Mouse (Mus musculus) naive thymus-derived CD4-positive, alpha-beta T cell, adult 2 months (primary cell): ENCODE results near the gene Slc38a9.

Experiments
- DNase-seq: peaks from one replicate; pipeline ENCODE4 v3.0.0-alpha.2; 2011; ENCODE audit warnings: low read depth

Slc38a9 gene

GRCm38 (mm10) chr13:112745936-112746694 is 85.6 kb downstream of the Slc38a9 start:
- DNase-seq: no peak

GRCm38 (mm10) chr13:112746695-112747055 is 86.1 kb downstream of the Slc38a9 start:
- no peak for DNase-seq

- no peak for DNase-seq
Measured at GRCm38 (mm10) chr13:112747808-112748430, 87.4 kb downstream of the Slc38a9 start.

DNA sequence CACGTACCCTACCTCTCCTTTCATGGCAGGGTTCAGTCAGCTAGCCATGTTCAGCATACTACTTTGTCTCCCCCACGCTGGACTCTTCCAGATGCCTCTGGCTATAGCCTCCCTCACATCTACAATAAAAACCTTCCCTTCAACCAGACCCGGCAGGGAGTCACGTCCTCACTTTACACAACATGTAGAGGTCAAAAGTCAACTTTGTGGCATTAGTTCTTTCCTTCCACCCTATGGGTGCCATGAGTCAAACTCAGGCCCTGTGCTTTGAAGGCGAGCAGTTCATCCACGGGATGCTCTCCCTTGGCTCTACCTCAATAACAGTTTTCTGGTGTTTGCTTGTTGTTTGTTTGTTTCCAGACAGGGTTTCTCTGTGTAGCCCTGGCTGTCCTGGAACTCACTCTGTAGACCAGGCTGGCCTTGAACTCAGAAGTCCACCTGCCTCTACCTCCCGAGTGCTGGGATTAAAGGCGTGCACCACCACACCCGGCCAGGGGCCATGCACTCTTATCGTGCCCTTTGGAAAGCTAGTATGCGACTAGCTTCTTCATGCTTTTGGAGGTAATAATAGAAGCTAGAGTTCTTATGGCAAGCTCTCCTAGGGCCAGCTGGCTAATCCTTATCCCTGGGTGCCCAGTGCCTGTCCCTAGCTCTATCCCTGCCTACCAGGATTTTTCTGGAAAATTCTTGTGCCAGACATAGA is 88.4 kb downstream of the Slc38a9 start:
- no peak for DNase-seq

GRCm38 (mm10) chr13:112749881-112750280 is 89.3 kb downstream of the Slc38a9 start:
- DNase-seq: no peak

- no peak for DNase-seq
Measured at GRCm38 (mm10) chr13:112751454-112752308, 91.1 kb downstream of the Slc38a9 start.

DNA sequence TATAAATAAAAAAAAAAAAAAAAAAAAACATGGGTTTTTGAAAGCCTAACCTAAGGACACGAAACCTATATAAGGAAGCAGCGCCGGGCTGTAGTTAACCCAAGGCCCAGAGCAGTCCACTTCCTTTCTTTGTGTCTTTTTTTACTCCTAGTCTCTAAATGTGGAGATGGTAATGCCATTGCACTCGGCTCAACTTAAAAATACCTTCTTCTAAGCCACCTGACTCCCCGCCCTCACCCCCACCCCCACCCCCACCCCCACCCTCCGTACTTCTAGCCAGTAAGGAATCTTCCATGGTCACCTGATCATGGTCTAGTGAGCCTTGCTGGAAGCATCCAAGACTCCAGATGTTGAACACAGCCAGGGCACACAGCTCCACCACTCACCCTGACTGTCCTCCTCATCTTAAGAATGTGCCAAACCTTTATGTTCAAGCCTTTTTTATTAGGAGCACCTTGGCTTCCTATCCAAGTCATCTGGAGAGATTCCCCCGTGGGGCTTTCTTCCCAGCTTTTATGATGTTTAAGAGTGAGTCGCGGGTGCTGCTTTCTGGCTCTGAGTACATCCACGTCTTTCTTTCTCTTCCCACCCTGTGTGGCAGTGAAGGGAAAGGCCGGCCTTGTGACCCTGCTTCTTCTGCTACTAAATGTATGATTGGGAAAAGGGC is 91.9 kb downstream of the Slc38a9 start:
- DNase-seq: no peak

- DNase-seq: no peak
Measured at GRCm38 (mm10) chr13:112753522-112753921, 93.0 kb downstream of the Slc38a9 start.

- no peak for DNase-seq
Measured at GRCm38 (mm10) chr13:112754871-112755270, 94.3 kb downstream of the Slc38a9 start.

DNA sequence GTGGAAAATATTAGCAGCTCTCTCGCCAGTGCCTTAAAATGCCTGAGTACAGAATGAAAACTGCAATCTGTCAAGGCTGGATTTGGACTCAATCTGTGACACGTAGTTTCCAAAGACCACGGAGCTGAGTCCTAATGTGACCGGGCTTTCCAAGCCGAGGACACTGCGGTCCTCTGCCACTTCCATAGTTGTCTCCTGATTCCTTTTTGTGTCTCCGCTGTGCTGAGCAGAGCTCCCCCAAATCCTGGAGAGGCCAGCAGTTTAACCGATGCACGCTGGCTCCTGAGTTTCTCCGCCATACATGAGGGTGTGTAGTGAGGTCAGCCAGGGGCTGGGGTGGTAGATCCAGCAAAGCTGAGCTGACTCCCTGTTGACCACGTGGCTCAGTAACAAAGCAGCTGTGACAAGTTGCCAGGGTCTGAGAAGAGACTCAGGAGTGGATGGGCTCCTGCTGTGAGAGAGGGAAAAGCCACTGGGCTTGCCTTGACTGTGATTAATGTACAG is 95.0 kb downstream of the Slc38a9 start:
- DNase-seq: no peak

DNA sequence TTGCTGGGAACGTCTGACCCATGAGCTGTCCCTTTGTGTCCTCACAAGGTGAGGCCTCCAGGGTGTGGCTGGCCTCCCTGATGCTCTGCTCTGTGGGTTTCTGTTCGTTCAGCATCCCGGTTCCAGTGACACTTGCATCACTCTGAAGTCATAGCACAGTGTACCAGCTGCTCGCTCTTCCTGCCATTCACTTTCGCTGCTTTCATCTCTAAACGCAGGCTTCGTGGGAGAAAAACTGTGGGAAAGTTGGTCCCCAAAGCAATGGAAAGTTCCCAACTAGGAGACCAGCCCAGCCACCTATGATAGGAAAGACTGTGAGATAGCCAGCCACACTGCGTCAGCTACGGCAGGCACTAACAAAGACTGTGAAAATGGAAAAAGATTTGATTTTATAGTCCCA is 96.8 kb downstream of the Slc38a9 start:
- no peak for DNase-seq

GRCm38 (mm10) chr13:112758546-112759090 is 98.1 kb downstream of the Slc38a9 start:
- DNase-seq: no peak

DNA sequence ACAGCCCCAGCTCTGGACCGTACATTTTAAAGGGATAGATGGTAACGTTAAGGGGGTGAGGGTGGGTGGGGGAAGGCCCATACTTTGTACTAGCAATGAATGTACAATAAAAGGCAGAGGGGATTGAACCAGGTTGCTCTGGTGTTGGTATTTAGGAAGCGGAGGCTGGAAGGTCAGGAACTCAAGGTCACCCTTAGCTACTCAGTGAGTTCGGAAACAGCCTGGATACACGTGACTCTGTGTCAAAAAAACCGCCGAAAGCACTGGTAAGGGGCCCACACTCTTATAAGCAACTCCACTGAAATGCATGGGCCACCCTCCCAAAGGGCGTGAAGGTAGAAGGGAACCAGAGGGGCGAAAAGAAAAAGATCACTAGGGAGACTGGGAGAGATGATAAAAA is 98.8 kb downstream of the Slc38a9 start:
- no peak for DNase-seq

DNA sequence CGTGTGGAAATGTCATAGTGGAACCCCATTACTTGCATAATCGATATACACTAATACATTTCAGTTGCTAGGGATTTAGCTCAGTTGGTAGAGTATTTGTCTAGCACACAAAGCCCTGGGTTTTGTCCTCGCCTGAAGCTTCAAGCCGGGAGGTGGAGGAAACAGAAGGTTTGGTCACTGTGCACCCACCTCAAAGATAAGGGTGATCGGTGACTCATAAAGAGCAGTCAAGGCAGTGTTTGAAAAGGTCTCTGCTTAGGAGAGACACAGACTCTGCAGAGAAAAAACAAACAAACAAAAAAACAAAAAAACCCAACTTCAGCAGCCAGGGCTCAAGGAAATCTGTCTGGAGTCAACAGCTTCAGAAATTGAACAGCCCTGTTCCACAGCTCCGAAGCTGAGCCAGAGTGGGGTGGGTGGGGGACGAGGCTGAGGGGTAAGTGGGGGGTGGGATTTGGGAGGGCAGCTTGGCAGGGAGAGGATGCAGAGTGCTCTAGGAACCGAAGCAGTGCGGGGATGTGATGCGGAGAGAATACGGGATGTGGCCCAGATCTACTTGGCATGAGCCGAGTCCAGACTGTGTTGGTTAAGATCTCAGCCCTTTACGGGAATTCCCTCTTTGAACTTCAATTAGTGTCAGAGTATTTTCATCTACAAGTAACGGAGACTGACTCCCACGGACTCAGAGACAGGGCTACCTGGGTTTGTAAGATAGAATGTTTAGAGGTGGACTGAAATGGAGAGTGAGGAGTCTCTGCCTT is 99.4 kb downstream of the Slc38a9 start:
- DNase-seq: no peak

DNA sequence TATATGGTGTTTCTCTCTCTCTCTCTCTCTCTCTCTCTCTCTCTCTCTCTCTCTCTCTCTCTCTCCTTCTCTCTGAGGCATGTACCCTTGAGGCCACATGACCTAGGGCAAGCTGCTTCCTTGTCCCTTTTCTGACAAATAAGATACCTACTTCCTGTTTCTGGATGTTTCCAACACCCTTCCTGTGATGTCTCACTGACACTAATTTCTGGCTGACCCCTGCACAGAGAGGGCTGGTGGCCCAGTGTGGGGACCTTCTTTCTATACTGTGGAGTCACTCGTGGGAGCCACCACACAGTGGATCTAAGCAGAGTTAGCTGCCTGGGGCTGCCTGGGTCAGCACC is 100.0 kb downstream of the Slc38a9 start:
- peak; percentile 10 for DNase-seq

- DNase-seq: no peak
Measured at GRCm38 (mm10) chr13:112761787-112762186, 101.2 kb downstream of the Slc38a9 start.

- no peak for DNase-seq
Measured at GRCm38 (mm10) chr13:112762548-112762947, 102.0 kb downstream of the Slc38a9 start.

DNA sequence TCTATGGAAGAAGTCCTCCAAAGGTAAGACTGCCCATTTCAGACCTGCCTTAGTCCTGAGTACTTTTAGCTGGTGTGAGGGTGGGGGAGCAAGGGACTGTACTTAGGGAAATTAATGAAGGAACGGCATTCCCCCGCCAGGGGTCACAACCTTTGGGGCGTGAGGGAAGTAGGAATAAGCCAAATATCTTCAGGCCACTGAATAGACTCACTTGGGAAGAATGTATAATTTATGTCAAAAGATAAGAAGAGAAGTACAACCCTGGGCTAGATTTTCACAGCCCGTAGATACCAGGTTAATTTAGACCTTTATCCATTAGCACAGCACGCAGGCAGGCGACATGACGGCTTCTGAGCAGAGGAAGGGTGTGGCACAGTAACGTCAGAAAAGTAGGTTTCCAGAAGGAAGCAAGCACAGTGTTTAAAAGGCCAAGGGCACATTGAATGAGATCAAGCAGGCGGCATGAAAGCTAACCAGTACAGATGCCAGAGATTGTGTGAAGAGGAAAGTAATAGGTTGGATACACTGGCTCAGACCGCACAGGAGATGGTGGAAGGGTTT is 103.1 kb downstream of the Slc38a9 start:
- DNase-seq: no peak

- DNase-seq: no peak
Measured at GRCm38 (mm10) chr13:112764556-112764955, 104.0 kb downstream of the Slc38a9 start.

DNA sequence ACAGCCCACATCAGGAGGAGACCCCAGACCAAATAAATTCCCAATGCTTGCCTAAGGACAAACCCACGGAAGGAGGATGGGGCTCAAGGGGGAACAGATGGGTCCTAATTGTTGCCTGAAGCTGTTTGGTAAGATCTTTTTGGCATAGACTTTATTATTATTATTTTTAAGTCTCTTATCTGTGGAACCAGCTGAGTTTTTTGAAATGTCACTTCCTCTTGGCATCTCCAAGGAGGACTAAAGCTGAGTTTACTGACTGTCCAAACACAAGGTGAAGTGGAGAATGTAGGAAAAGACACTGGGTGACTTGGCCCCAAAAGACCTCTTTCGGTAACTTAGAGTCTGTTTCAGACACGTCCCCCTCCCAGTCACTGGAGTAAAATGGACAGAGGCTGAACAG is 105.1 kb downstream of the Slc38a9 start:
- no peak for DNase-seq
